Mouse (Mus musculus): ENCODE measurements around the gene AC134908.4.
"Not testable (repeated sequence)": the region's sequence is repeated elsewhere in the genome, so short reads cannot be mapped to it uniquely, and the experiment has no call there.

Gene AC134908.4

DNA sequence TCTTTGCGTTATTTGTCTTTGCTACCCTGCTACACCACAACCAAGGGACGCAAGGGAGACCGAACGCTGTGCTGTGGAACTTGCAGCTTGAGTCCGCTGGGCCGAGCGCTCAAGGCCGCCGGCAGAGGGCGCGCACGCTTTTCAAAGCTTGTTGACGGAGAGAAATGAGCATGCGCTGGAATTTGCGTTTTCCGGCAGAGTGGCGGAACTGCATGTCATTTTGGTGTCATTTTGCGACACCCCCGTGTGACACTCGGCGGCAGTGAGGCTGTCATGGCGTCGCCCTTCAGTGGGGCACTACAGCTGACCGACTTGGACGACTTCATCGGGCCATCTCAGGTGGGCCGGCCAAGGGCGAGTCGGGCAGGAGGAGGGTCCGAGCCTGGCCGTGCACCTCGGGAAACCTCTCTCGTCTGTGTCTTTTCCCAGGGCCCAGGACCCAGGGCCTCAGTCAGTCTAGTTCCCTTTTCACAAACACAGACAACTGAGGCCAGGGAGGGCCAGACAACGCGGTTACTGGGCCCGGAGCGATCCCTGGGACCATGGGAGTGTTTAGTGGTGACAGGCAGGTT is 21.8 kb downstream of the AC134908.4 start, which contains the start of gene Narfl:
Narfl (plus strand) TSS at position 228 of the 572 bp plus-strand sequence.
- peak; percentile 98 for DNase-seq (ENCODE audit: low read depth)

GRCm38 (mm10) chr17:25769331-25769730 is 26.1 kb downstream of the AC134908.4 start:
- no peak for DNase-seq (ENCODE audit: low read depth)

- no peak for DNase-seq (ENCODE audit: low read depth)
These were observed 29.6 kb downstream of the AC134908.4 start for GRCm38 (mm10) chr17:25765886-25766285.

GRCm38 (mm10) chr17:25762591-25762990 is 32.9 kb downstream of the AC134908.4 start:
- DNase-seq (ENCODE audit: low read depth) = no peak

DNA sequence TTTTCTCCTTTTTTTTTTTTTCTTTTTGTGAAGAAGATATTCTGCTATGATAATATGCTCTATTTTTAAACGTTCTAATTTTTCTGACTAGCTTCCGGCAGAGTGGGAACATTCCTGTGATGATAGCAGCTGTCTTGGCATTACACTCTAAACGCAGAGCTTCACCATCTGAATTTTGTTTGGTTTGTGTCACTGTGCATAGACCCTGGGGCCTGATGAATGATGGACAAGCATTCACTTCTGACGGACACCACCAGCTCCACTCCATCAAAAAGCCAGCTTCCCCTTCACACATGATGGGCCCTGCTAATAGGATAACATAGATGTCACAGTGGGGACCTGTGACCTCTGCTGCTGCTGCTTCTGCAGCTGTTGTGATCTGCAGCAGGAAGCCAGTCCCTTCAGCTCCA is 33.9 kb downstream of the AC134908.4 start:
- no peak for DNase-seq (ENCODE audit: low read depth)

GRCm38 (mm10) chr17:25760148-25760547 is 35.3 kb downstream of the AC134908.4 start:
- no peak for DNase-seq (ENCODE audit: low read depth)

DNA sequence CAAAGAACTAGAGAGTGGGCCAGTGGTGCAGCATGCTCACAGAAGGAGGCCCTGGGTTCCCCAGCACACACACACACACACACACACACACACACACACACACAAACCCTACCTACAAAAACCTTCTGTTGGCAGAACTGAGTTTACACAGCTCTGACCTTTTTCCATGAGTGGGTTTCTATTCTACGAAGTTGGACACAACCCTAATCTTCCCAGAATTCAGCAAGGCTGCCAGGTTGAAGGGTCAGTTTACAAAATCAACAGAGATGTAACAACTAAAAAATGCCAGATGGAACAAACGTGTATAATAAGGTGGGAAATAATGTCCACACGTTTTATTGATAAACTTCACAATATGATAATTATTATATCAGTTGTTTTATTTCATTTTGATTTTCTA is 37.8 kb downstream of the AC134908.4 start:
- no peak for DNase-seq (ENCODE audit: low read depth)

DNA sequence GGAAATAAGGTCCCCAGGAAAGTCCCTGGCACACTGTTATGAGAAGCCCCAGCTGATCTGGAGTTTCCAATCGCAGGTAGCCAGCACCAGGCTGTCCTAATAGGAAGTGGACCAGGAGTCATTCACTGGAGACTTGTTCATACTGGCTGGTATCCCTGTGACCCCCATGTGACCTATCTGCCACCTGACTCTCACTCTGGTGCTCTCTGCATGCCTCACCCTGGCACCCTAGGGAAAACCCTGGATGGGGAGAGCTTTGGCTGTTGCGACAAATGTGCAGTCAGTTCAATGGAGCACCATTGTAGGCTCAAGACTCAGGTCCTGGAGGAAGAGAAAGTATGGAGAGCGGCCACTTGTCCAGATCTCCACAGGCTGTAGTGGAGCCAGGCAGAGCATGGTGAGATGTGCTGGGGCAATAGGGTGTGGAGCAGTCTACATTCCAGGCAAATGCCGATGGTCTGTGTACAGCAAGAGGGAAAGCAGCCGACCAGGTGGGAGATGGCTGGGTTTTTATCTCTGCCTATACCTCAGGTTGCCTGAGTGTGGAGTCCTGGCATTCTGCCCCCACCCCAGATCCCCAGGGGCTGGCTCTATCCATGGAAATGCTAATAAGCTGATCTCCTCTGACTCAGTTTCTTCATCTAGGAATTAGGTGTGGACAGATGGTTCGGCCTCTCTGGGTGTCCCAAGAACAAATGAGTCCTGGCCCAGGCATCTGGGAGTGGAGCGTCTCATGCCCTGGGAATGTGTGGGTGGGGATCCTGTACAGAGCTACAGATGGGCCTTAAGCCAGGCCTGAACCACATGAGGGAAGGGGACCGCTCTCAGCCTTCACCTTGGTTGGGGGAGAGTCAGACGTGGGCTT is 38.8 kb downstream of the AC134908.4 start:
- no peak for DNase-seq (ENCODE audit: low read depth)

DNA sequence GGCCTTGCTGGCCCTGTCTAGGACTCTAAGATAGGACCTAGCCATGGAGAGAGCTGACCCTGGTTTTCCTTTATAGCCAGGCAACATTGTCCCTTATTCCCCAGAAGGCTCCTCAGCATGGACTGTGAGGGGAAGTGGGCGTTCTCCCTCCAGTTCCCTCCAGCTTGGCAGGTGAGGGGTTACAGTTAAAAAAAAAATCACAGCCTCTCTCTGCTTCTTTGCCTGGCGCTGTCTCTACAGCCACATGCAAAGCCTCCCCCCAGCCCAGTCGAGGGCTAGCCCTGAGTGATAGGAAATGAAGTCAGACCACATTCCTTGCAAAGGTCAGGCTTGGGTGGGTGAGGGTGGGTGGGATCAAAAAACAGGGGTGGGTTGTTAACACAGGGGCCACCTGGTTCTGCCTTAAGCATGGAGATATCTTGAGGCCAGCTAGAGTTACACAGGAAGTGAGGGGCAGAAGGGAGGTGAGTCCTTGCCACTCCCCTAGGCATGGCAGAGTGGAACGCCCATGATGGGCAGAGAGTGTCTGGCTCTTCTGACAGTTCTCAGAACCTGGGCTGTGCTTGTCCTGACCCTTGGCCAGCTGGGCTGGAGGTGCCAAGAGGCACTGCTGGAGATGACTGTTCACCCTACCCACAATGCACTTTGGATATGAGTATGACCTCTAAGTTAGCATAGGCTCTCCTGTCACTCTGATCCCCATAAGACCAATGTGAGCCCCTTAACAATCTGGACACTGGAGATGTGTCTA is 39.7 kb downstream of the AC134908.4 start:
- no peak for DNase-seq (ENCODE audit: low read depth)

DNA sequence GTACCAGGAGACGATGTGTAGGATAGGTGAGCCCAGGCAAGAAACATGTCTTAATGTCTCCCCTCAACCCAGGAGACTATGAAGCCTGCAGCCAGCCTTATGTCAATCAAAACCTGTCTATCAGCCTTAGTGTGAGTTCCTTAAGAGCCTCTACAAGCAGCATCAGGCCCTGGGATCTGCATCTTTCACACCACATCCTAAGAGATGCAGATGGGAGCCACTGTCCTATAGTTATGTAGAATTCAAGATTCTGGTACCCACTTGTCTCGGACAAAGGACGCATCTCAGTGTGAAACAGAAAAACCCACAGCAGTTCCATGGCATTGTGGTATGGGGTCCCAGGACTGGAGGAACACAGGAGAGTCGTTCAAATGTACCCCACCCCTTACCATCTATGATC is 40.4 kb downstream of the AC134908.4 start:
- DNase-seq (ENCODE audit: low read depth) = no peak

DNA sequence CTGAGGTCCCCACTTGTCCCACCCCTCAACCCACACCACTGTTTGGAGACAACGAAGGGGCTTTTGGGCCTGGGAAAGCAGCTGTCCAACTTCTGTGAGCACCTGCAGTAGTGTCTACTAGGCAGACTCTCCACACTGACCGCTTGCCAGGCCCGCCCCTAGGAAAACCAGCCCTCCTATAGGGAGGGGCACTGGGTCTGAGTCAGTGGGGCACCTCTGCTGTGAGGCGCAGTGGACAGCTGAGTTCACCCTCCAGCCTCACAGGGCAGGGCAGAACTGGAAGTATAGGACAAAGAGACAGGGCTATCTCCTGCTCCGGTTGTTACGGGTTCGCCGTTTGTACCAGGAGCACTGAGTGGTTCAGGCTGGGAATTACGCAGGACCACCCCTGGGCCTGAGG is 41.2 kb downstream of the AC134908.4 start, which contains the start of gene Msln:
Msln (minus strand) TSS at position 138 of the 400 bp plus-strand sequence.
- DNase-seq (ENCODE audit: low read depth) = no peak

GRCm38 (mm10) chr17:25751446-25751845 is 44.0 kb downstream of the AC134908.4 start:
- peak; percentile 26 for DNase-seq (ENCODE audit: low read depth)

GRCm38 (mm10) chr17:25749314-25749713 is 46.1 kb downstream of the AC134908.4 start:
- DNase-seq (ENCODE audit: low read depth) = no peak

DNA sequence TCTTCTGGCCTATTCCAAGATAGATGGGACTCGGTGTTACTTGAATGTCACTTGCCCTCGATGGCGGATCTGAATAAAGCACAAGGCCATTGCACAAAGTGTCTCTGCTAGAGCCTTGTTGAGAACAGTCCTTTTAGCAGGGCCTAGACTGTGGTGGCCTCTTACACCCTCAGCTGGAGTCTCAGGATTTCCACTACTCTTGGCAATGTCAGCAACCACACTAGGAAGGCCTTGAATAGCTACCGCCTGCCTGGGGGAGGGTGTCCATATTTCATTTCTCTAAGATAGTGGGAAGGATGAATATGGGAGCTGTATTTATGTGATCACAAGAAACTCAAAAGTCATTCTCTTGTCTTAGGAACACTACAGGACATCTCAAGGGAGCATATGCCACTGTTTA is 47.2 kb downstream of the AC134908.4 start:
- DNase-seq (ENCODE audit: low read depth) = no peak

- DNase-seq (ENCODE audit: low read depth) = no peak
These were observed 51.1 kb downstream of the AC134908.4 start for GRCm38 (mm10) chr17:25744311-25744710.

DNA sequence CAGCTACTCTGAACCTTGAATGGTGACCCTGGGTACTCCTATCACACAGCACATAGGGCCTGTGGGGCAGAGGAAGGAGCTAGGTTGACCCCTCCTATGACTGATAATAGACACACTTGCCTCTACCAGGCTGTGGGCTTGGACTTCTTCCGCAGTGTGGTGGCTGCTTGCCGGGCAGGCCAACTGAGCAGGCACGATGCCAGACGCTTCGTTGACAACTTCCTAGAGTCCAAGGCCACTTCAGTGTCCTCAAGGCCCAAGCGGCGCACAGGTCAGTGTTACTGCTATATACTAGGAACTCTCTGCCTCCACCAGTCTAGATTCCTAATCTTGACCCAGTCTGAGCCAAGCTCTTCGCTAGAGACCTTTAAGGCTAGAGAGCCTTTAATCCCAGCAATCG is 51.6 kb downstream of the AC134908.4 start:
- peak; percentile 89 for DNase-seq (ENCODE audit: low read depth)

GRCm38 (mm10) chr17:25741471-25741870 is 54.0 kb downstream of the AC134908.4 start:
- not testable (repeated sequence) for DNase-seq (ENCODE audit: low read depth)

Data from 416B (cell line).